Mouse (Mus musculus): ENCODE data around the gene Tom1l2. TPM values are rescaled to one million over a fixed set of nuclear protein-coding genes. Genes with fewer than 3 reads are reported as not detected.

Tom1l2 gene
- polyA plus RNA-seq (2014; fragmentation: Nextera tagmentation; extraction: Ambion mirVana): 12.6 and 12.8 TPM in 2 replicates

GRCm38 (mm10) chr11:60352559-60353411 is at the start of gene Tom1l2, which contains the start of gene Drc3:
Tom1l2 (minus strand) TSS chr11:60352905.
Drc3 (plus strand) TSS chr11:60353329.
- no peaks in the 10 kb centered on the region for H3K36me3 ChIP-seq (ENCODE audit: control insufficient read depth, insufficient read depth, low read length)
- peak within 1 kb of the TSS; percentile 99 for H3K4me2 ChIP-seq
- ATAC-seq (replicated peaks; ENCODE audit: low FRiP score): peak; percentile 100
- WGBS: under 1% methylated on average over 57 of the region's 57 CpGs
- H3K4me3 ChIP-seq (ENCODE audit: low read depth, low read length): peak within 1 kb of the TSS; percentile 78
- H3K27me3 ChIP-seq (replicated peaks; ENCODE audit: control insufficient read depth, insufficient read depth, low read length): no peaks in the 10 kb centered on the region
- H3K9me3 ChIP-seq (ENCODE audit: control insufficient read depth, low read length): no peaks in the 10 kb centered on the region
- H3K27ac ChIP-seq (ENCODE audit: low read depth, low read length): peak within 1 kb of the TSS; percentile 53
- H3K4me1 ChIP-seq (replicated peaks; ENCODE audit: control insufficient read depth, insufficient read depth, low read length): peaks cover 9% of the 10 kb centered on the region
- DNase-seq (ENCODE audit: low spot score): peak; percentile 99
- peak within 1 kb of the TSS; percentile 79 for H3K9ac ChIP-seq (ENCODE audit: low read depth, low read length)

- peaks cover 6% of the 10 kb centered on the region; the same call in 1 of the 2 replicates for H3K36me3 ChIP-seq (ENCODE audit: control insufficient read depth, insufficient read depth, low read length)
- WGBS: 86% methylated on average over 2 of the region's 2 CpGs
- ATAC-seq (replicated peaks; ENCODE audit: low FRiP score) (no peak), DNase-seq (ENCODE audit: low spot score) (no peak)
- H3K4me3 ChIP-seq (ENCODE audit: low read depth, low read length): no peak overlapping the region
- H3K27ac ChIP-seq (ENCODE audit: low read depth, low read length): no peak overlapping the region
- H3K4me1 ChIP-seq (replicated peaks; ENCODE audit: control insufficient read depth, insufficient read depth, low read length): no peaks in the 10 kb centered on the region
- no peak overlapping the region for H3K9ac ChIP-seq (ENCODE audit: low read depth, low read length)
- H3K9me3 ChIP-seq (ENCODE audit: control insufficient read depth, low read length): no peaks in the 10 kb centered on the region
- no peaks in the 10 kb centered on the region for H3K27me3 ChIP-seq (replicated peaks; ENCODE audit: control insufficient read depth, insufficient read depth, low read length)
- no peak overlapping the region for H3K4me2 ChIP-seq
Observed at GRCm38 (mm10) chr11:60397172-60397571, 44.5 kb upstream of the Tom1l2 start.

GRCm38 (mm10) chr11:60396546-60396945 is 43.8 kb upstream of the Tom1l2 start:
- Histone ChIP-seq H3K9ac (ENCODE audit: low read depth, low read length) (no peak overlapping the region), H3K9me3 (ENCODE audit: control insufficient read depth, low read length) (no peaks in the 10 kb centered on the region), H3K27ac (ENCODE audit: low read depth, low read length) (no peak overlapping the region), H3K36me3 (ENCODE audit: control insufficient read depth, insufficient read depth, low read length) (peaks cover 4% of the 10 kb centered on the region; the same call in 1 of the 2 replicates), H3K27me3 (replicated peaks; ENCODE audit: control insufficient read depth, insufficient read depth, low read length) (no peaks in the 10 kb centered on the region), H3K4me3 (ENCODE audit: low read depth, low read length) (no peak overlapping the region), H3K4me1 (replicated peaks; ENCODE audit: control insufficient read depth, insufficient read depth, low read length) (no peaks in the 10 kb centered on the region), H3K4me2 (no peak overlapping the region)
- WGBS: 85% methylated on average over 6 of the region's 6 CpGs
- no peak for DNase-seq (ENCODE audit: low spot score)
- ATAC-seq (replicated peaks; ENCODE audit: low FRiP score): no peak

- no peaks in the 10 kb centered on the region for H3K4me1 ChIP-seq (replicated peaks; ENCODE audit: control insufficient read depth, insufficient read depth, low read length)
- 82% methylated on average over 6 of the region's 6 CpGs for WGBS
- ATAC-seq (replicated peaks; ENCODE audit: low FRiP score): no peak
Observed at GRCm38 (mm10) chr11:60391346-60391745, 38.6 kb upstream of the Tom1l2 start.

GRCm38 (mm10) chr11:60387944-60388343 is 35.2 kb upstream of the Tom1l2 start:
- no peak for ATAC-seq (replicated peaks; ENCODE audit: low FRiP score)
- WGBS: 88% methylated on average over 2 of the region's 2 CpGs
- no peaks in the 10 kb centered on the region for H3K9me3 ChIP-seq (ENCODE audit: control insufficient read depth, low read length)

More at GRCm38 (mm10) chr11:60391346-60391745, 38.6 kb upstream of the Tom1l2 start:
- no peak overlapping the region for H3K4me3 ChIP-seq (ENCODE audit: low read depth, low read length)
- no peaks in the 10 kb centered on the region for H3K36me3 ChIP-seq (ENCODE audit: control insufficient read depth, insufficient read depth, low read length)
- no peak overlapping the region for H3K4me2 ChIP-seq
- H3K27me3 ChIP-seq (replicated peaks; ENCODE audit: control insufficient read depth, insufficient read depth, low read length): no peaks in the 10 kb centered on the region
- no peaks in the 10 kb centered on the region for H3K9me3 ChIP-seq (ENCODE audit: control insufficient read depth, low read length)
- DNase-seq (ENCODE audit: low spot score): no peak
- H3K9ac ChIP-seq (ENCODE audit: low read depth, low read length): no peak overlapping the region
- no peak overlapping the region for H3K27ac ChIP-seq (ENCODE audit: low read depth, low read length)

GRCm38 (mm10) chr11:60385946-60386345 is 33.2 kb upstream of the Tom1l2 start:
- Histone ChIP-seq H3K27me3 (replicated peaks; ENCODE audit: control insufficient read depth, insufficient read depth, low read length) (no peaks in the 10 kb centered on the region; the same call in 1 of the 2 replicates), H3K9ac (ENCODE audit: low read depth, low read length) (no peak overlapping the region), H3K4me1 (replicated peaks; ENCODE audit: control insufficient read depth, insufficient read depth, low read length) (no peaks in the 10 kb centered on the region), H3K4me3 (ENCODE audit: low read depth, low read length) (no peak overlapping the region), H3K27ac (ENCODE audit: low read depth, low read length) (no peak overlapping the region), H3K36me3 (ENCODE audit: control insufficient read depth, insufficient read depth, low read length) (no peaks in the 10 kb centered on the region), H3K4me2 (no peak overlapping the region), H3K9me3 (ENCODE audit: control insufficient read depth, low read length) (no peaks in the 10 kb centered on the region)
- WGBS: 68% methylated on average over 5 of the region's 5 CpGs
- DNase-seq (ENCODE audit: low spot score) (no peak), ATAC-seq (replicated peaks; ENCODE audit: low FRiP score) (no peak)

More at GRCm38 (mm10) chr11:60387944-60388343, 35.2 kb upstream of the Tom1l2 start:
- Histone ChIP-seq H3K9ac (ENCODE audit: low read depth, low read length) (no peak overlapping the region), H3K4me3 (ENCODE audit: low read depth, low read length) (no peak overlapping the region), H3K4me2 (no peak overlapping the region), H3K27ac (ENCODE audit: low read depth, low read length) (no peak overlapping the region), H3K27me3 (replicated peaks; ENCODE audit: control insufficient read depth, insufficient read depth, low read length) (no peaks in the 10 kb centered on the region; the same call in 1 of the 2 replicates), H3K4me1 (replicated peaks; ENCODE audit: control insufficient read depth, insufficient read depth, low read length) (no peaks in the 10 kb centered on the region), H3K36me3 (ENCODE audit: control insufficient read depth, insufficient read depth, low read length) (no peaks in the 10 kb centered on the region)
- no peak for DNase-seq (ENCODE audit: low spot score)

GRCm38 (mm10) chr11:60384762-60385421 is 32.2 kb upstream of the Tom1l2 start:
- H3K9ac ChIP-seq (ENCODE audit: low read depth, low read length): no peak overlapping the region
- H3K4me1 ChIP-seq (replicated peaks; ENCODE audit: control insufficient read depth, insufficient read depth, low read length): no peaks in the 10 kb centered on the region
- H3K4me3 ChIP-seq (ENCODE audit: low read depth, low read length): no peak overlapping the region
- no peak for ATAC-seq (replicated peaks; ENCODE audit: low FRiP score)
- H3K4me2 ChIP-seq: 0 out of 2 replicates have a peak overlapping the region, but pooled peaks have one; percentile 0
- no peaks in the 10 kb centered on the region for H3K36me3 ChIP-seq (ENCODE audit: control insufficient read depth, insufficient read depth, low read length)
- DNase-seq (ENCODE audit: low spot score): no peak
- WGBS: 22% methylated on average over 16 of the region's 16 CpGs
- H3K9me3 ChIP-seq (ENCODE audit: control insufficient read depth, low read length): no peaks in the 10 kb centered on the region
- no peaks in the 10 kb centered on the region; the same call in 1 of the 2 replicates for H3K27me3 ChIP-seq (replicated peaks; ENCODE audit: control insufficient read depth, insufficient read depth, low read length)
- H3K27ac ChIP-seq (ENCODE audit: low read depth, low read length): no peak overlapping the region

GRCm38 (mm10) chr11:60383518-60383917 is 30.8 kb upstream of the Tom1l2 start:
- H3K9me3 ChIP-seq (ENCODE audit: control insufficient read depth, low read length): no peaks in the 10 kb centered on the region
- no peak overlapping the region for H3K27ac ChIP-seq (ENCODE audit: low read depth, low read length)
- H3K36me3 ChIP-seq (ENCODE audit: control insufficient read depth, insufficient read depth, low read length): no peaks in the 10 kb centered on the region
- WGBS: 87% methylated on average over 6 of the region's 6 CpGs
- no peaks in the 10 kb centered on the region for H3K4me1 ChIP-seq (replicated peaks; ENCODE audit: control insufficient read depth, insufficient read depth, low read length)
- ATAC-seq (replicated peaks; ENCODE audit: low FRiP score): no peak
- no peak for DNase-seq (ENCODE audit: low spot score)
- H3K4me3 ChIP-seq (ENCODE audit: low read depth, low read length): no peak overlapping the region
- H3K27me3 ChIP-seq (replicated peaks; ENCODE audit: control insufficient read depth, insufficient read depth, low read length): no peaks in the 10 kb centered on the region; the same call in 1 of the 2 replicates
- H3K9ac ChIP-seq (ENCODE audit: low read depth, low read length): no peak overlapping the region
- no peak overlapping the region for H3K4me2 ChIP-seq

Measured in liver, embryonic 11.5 days (tissue).